Mouse (Mus musculus): ENCODE results near the gene Ovol2. TPM values are rescaled to one million over a fixed set of nuclear protein-coding genes. Genes with fewer than 3 reads are reported as not detected.
"Not testable (repeated sequence)": the region's sequence is repeated elsewhere in the genome, so short reads cannot be mapped to it uniquely, and the experiment has no call there.

Gene Ovol2
- total and polyA plus RNA-seq, 3 experiments: 0.05 TPM; not detected in 2

DNA sequence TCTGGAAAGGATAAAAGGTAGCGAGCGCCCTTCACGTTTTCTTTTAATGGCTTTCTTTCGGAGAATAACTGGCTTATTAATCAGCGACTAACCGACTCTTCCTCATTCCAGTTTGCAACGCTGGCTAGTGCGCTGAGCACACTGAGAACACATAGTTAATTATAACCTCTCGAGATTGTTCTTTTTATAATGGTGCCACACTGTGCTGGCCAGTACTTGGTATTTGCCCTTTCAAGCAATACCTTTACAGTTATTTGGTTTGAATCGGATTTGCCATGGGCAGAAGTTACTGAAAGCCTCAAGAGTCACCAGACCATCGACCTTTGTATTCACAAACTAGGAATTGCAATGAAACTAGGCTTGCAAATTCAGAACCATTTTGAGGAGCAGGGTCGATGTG, 37.6 kb upstream of the Ovol2 start:
- DNase-seq (ENCODE audit: low spot score) (no peak), ATAC-seq (ENCODE audit: extremely low read depth, insufficient number of reproducible peaks, low FRiP score, poor library complexity, severe bottlenecking) (no peak)
- H3K4me1 ChIP-seq (ENCODE audit: insufficient read depth, low read depth, low read length): peaks cover 23% of the 10 kb centered on the region
- no peaks in the 10 kb centered on the region for H3K27me3 ChIP-seq (ENCODE audit: insufficient read depth, low read length)
- no peak for TF ChIP-seq POLR2AphosphoS5 (IDR thresholded peaks at IDR 0.05; ENCODE audit: insufficient replicate concordance, low read depth, low read length)
- H3K9me3 ChIP-seq (replicated peaks): no peaks in the 10 kb centered on the region
- H3K36me3 ChIP-seq (replicated peaks): peaks cover 28% of the 10 kb centered on the region
- H3K4me3 ChIP-seq (ENCODE audit: low read depth, low read length): peak overlapping the region; percentile 83

DNA sequence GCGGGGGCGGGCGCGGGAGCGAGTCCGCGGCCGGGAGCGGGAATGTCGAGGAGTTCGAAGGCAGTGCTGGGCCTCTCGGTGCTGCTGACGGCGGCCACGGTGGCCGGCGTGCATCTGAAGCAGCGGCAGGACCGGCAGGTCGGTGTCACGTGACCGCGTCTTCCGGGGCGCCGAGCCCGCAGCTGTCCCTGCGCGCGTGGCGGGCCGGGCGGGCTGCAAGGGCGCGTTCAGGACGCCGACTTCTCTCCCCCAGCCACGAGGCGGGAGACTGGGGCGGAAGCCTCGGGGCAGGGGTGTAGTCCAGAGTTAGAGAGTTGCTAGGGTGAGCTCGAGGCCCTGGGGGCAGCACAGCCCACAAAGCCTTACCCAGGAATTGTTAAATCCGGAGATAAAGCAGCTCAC, 37.1 kb upstream of the Ovol2 start:
- no peaks in the 10 kb centered on the region for H3K27me3 ChIP-seq (ENCODE audit: insufficient read depth, low read length)
- peak; percentile 55 for ATAC-seq (ENCODE audit: extremely low read depth, insufficient number of reproducible peaks, low FRiP score, poor library complexity, severe bottlenecking)
- peak; percentile 60 for DNase-seq (ENCODE audit: low spot score)
- H3K4me3 ChIP-seq (ENCODE audit: low read depth, low read length): peak overlapping the region; percentile 83
- H3K9me3 ChIP-seq (replicated peaks): no peaks in the 10 kb centered on the region
- peaks cover 23% of the 10 kb centered on the region for H3K36me3 ChIP-seq (replicated peaks)
- TF ChIP-seq GATA1 (IDR thresholded peaks at IDR 0.05; ENCODE audit: borderline replicate concordance, low read length): no peak
- peaks cover 23% of the 10 kb centered on the region for H3K4me1 ChIP-seq (ENCODE audit: insufficient read depth, low read depth, low read length)

DNA sequence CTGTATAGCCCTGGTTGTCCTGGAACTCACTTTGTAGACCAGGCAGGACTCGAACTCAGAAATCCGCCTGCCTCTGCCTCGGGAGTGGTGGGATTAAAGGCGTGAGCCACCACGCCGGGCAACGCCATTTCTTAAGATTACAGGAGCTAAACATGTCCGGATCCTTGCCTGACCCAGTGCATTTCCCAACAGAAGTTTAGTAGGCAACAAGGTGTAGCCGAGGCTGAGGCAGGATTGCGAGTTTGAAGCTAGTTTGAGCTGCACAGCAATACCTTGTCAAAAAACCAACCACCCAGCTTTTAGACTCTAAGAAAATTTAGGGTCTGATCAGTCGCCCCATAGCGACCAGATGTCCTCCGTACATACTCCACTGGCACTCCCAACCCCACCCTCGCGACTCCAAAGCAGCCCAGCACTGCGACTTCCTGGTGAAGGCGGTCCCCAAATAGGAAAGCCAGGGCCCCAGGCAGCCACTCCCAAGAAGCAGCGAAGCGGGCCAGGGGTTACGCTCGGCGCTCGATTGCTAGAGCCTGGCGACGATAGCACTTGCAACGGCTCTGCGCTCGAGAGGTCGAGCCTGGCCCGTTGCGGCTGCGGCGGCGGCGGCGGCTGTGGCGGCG, 36.6 kb upstream of the Ovol2 start, which contains the start of the genes Kat14 and Pet117:
Gene Kat14, plus strand, starts transcription at position 584 of the 620 bp plus-strand sequence.
Gene Pet117, plus strand, starts transcription at position 597 of the 620 bp plus-strand sequence.
- peak within 1 kb of the TSS; percentile 83 for H3K4me3 ChIP-seq (ENCODE audit: low read depth, low read length)
- no peaks in the 10 kb centered on the region for H3K9me3 ChIP-seq (replicated peaks)
- ATAC-seq (ENCODE audit: extremely low read depth, insufficient number of reproducible peaks, low FRiP score, poor library complexity, severe bottlenecking) (peak; percentile 91), DNase-seq (ENCODE audit: low spot score) (peak; percentile 79)
- no peaks in the 10 kb centered on the region for H3K27me3 ChIP-seq (ENCODE audit: insufficient read depth, low read length)
- no peak for TF ChIP-seq GATA2 (IDR thresholded peaks at IDR 0.05; ENCODE audit: borderline replicate concordance, low read depth, low read length)
- TF ChIP-seq CTCF (IDR thresholded peaks at IDR 0.05; ENCODE audit: low read depth, low read length): no peak
- no peak for TF ChIP-seq GATA1 (IDR thresholded peaks at IDR 0.05; ENCODE audit: borderline replicate concordance, low read length)
- peaks cover 18% of the 10 kb centered on the region for H3K36me3 ChIP-seq (replicated peaks)
- peaks cover 22% of the 10 kb centered on the region for H3K4me1 ChIP-seq (ENCODE audit: insufficient read depth, low read depth, low read length)

DNA sequence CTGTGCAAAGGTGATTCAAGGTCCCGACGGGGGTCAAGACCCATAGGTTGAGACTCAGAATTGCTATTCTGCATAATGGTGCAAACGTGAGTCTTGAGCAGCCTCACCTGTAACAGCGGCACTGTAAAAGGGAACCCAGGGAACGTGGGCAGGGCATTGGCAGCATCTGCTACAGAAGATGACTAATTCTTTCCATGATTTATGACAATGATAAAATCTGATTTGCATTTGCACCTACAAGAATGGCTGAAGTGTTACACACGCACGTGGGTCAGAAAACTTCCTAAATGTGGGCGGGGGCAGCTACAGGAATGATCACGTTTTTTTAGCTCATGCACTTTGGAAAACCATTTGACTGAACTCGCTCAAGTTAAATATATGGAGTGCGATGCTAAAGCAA, 20.9 kb upstream of the Ovol2 start:
- ATAC-seq (ENCODE audit: extremely low read depth, insufficient number of reproducible peaks, low FRiP score, poor library complexity, severe bottlenecking) (no peak), DNase-seq (ENCODE audit: low spot score) (no peak)
- Histone ChIP-seq H3K9me3 (replicated peaks) (no peaks in the 10 kb centered on the region), H3K4me3 (ENCODE audit: low read depth, low read length) (no peak overlapping the region), H3K27me3 (ENCODE audit: insufficient read depth, low read length) (peaks cover 7% of the 10 kb centered on the region), H3K36me3 (replicated peaks) (no peaks in the 10 kb centered on the region), H3K4me1 (ENCODE audit: insufficient read depth, low read depth, low read length) (no peaks in the 10 kb centered on the region)
- TF ChIP-seq GATA1 (IDR thresholded peaks at IDR 0.05; ENCODE audit: borderline replicate concordance, low read length) (no peak), CTCF (IDR thresholded peaks at IDR 0.05; ENCODE audit: low read depth, low read length) (no peak), TAL1 (conservative IDR thresholded peaks at IDR 0.05; ENCODE audit: low read depth, low read length) (no peak), GATA2 (IDR thresholded peaks at IDR 0.05; ENCODE audit: borderline replicate concordance, low read depth, low read length) (no peak), POLR2AphosphoS5 (IDR thresholded peaks at IDR 0.05; ENCODE audit: insufficient replicate concordance, low read depth, low read length) (no peak)

DNA sequence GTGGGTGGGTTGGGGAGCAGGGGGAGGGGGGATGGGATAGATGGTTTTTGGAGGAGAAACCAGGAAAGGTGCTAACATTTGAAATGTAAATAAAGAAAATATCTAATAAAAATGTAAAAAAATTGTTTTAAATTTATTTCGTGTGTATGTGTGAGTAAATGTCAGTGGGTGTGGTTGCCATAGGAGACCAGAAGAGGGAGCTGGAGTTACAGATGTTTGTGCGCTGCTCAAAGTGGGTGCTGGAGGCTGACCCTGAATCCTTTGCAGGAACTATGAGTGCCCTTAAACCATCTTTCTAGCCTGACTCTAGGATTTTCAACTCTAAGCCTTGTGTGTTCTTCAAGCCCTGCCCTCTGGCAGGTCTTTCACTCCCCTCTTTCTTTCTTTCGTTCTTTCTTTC, 16.6 kb upstream of the Ovol2 start:
- ATAC-seq (ENCODE audit: extremely low read depth, insufficient number of reproducible peaks, low FRiP score, poor library complexity, severe bottlenecking) (peak; percentile 28; the same call in 1 of the 2 replicates), DNase-seq (ENCODE audit: low spot score) (no peak)
- no peaks in the 10 kb centered on the region for H3K27me3 ChIP-seq (ENCODE audit: insufficient read depth, low read length)
- no peaks in the 10 kb centered on the region for H3K36me3 ChIP-seq (replicated peaks)
- no peaks in the 10 kb centered on the region for H3K9me3 ChIP-seq (replicated peaks)
- H3K4me1 ChIP-seq (ENCODE audit: insufficient read depth, low read depth, low read length): no peaks in the 10 kb centered on the region
- no peak overlapping the region for H3K4me3 ChIP-seq (ENCODE audit: low read depth, low read length)
- TF ChIP-seq POLR2AphosphoS5 (IDR thresholded peaks at IDR 0.05; ENCODE audit: insufficient replicate concordance, low read depth, low read length): no peak
- no peak for TF ChIP-seq CTCF (IDR thresholded peaks at IDR 0.05; ENCODE audit: low read depth, low read length)
- no peak for TF ChIP-seq TAL1 (conservative IDR thresholded peaks at IDR 0.05; ENCODE audit: low read depth, low read length)
- TF ChIP-seq GATA2 (IDR thresholded peaks at IDR 0.05; ENCODE audit: borderline replicate concordance, low read depth, low read length): no peak
- TF ChIP-seq GATA1 (IDR thresholded peaks at IDR 0.05; ENCODE audit: borderline replicate concordance, low read length): no peak

DNA sequence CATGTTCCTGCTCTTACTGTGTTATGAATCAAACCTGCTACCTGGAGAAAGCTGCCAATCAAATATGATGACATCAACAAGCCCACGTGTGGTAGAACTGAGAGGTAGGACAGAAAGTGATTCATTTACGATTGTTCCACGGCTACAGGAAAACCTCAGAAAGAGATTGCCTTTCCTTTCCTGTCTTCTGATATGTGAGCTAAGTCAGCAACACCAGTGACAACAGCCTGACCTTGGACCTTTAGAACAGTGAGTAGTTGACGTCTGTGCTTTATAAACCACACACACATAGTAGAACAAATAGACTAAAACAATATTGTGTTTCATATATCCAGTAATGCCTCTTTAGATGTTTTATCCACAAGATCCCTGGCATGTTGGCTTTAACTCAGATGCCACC, 11.2 kb upstream of the Ovol2 start:
- Histone ChIP-seq H3K36me3 (replicated peaks) (no peaks in the 10 kb centered on the region), H3K9me3 (replicated peaks) (no peaks in the 10 kb centered on the region), H3K4me3 (ENCODE audit: low read depth, low read length) (no peak overlapping the region), H3K27me3 (ENCODE audit: insufficient read depth, low read length) (no peaks in the 10 kb centered on the region), H3K4me1 (ENCODE audit: insufficient read depth, low read depth, low read length) (no peaks in the 10 kb centered on the region)
- no peak for ATAC-seq (ENCODE audit: extremely low read depth, insufficient number of reproducible peaks, low FRiP score, poor library complexity, severe bottlenecking)
- DNase-seq (ENCODE audit: low spot score): no peak
- no peak for TF ChIP-seq POLR2AphosphoS5 (IDR thresholded peaks at IDR 0.05; ENCODE audit: insufficient replicate concordance, low read depth, low read length)

DNA sequence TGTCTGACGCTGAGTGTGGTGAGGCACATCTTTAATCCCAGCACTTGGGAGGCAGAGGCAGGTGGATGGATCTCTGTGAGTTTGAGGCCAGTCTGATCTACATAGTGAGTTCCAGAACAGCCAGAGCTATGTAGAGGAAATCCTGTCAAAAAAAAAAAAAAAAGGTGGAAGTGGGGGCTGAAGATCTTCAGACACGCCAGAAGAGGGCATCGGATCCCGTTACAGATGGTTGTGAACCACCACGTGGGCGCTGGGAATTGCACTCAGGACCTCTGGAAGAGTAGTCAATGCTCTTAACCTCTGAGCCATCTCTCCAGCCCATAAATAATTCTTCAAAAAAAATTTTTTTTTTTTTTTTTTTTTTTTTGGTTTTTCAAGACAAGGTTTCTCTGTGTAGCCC, 6.2 kb upstream of the Ovol2 start:
- not testable (repeated sequence) for H3K4me1 ChIP-seq (ENCODE audit: insufficient read depth, low read depth, low read length); ATAC-seq (ENCODE audit: extremely low read depth, insufficient number of reproducible peaks, low FRiP score, poor library complexity, severe bottlenecking); H3K9me3 ChIP-seq (replicated peaks); H3K36me3 ChIP-seq (replicated peaks); H3K27me3 ChIP-seq (ENCODE audit: insufficient read depth, low read length); DNase-seq (ENCODE audit: low spot score); H3K4me3 ChIP-seq (ENCODE audit: low read depth, low read length)
